Mouse (Mus musculus): ENCODE results near the gene Mrpl55. TPM values are rescaled to one million over a fixed set of nuclear protein-coding genes. Genes with fewer than 3 reads are reported as not detected.

Mrpl55 gene
- polyA plus RNA-seq, 1 experiment from 2014 or later = 123 TPM

- 53% methylated on average over 6 of the region's 6 CpGs for WGBS
- no peak overlapping the region for H3K27ac ChIP-seq
- H3K36me3 ChIP-seq (replicated peaks) = no peaks in the 10 kb centered on the region
- no peak overlapping the region for H3K4me3 ChIP-seq
- H3K9me3 ChIP-seq = no peaks in the 10 kb centered on the region
- DNase-seq (ENCODE audit: extremely low spot score, low spot score) = no peak
- H3K27me3 ChIP-seq (ENCODE audit: poor library complexity, severe bottlenecking) = peaks cover 72% of the 10 kb centered on the region
- H3K4me1 ChIP-seq = peaks cover 21% of the 10 kb centered on the region
Observed at GRCm38 (mm10) chr11:59243856-59244255, 41.6 kb downstream of the Mrpl55 start.

DNA sequence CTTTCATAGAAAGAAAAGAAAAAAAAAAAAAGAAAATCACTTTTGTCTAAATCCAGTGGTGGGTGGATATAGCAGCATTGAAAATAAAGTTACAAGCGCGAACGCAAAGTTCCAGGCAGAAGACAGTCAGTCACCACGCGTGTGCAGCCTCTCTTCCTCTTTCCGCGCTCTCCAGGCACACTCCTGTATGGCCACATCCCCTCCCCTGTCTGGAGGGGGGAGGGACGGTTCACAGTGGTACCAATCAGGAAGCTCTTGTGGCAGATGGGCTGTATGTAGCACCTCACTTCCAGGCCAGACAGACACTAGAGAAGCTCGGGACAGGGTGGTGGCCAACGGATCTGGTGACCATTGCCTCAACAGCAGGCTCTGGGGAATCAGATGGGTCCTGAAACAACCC is 45.8 kb downstream of the Mrpl55 start:
- WGBS = 78% methylated on average over 10 of the region's 10 CpGs
- 0 out of 2 replicates have a peak, but pooled peaks cover 3% of the 10 kb centered on the region for H3K4me1 ChIP-seq
- DNase-seq (ENCODE audit: extremely low spot score, low spot score) = no peak
- peaks cover 4% of the 10 kb centered on the region; the same call in 1 of the 2 replicates for H3K9me3 ChIP-seq
- H3K27me3 ChIP-seq (ENCODE audit: poor library complexity, severe bottlenecking) = peaks cover 67% of the 10 kb centered on the region
- H3K36me3 ChIP-seq (replicated peaks) = peaks cover 7% of the 10 kb centered on the region
- H3K4me3 ChIP-seq = no peak overlapping the region
- H3K27ac ChIP-seq = no peak overlapping the region

Other genes starting within 250 kb of the Mrpl55 start
- gene Hist3h2a, start 247.8 kb upstream of the Mrpl55 start, polyA plus RNA-seq (2016; fragmentation: Nextera tagmentation; extraction: Ambion mirVana) = 15.1 and 19.4 TPM in 2 replicates
- 0.19 and 0.31 TPM in 2 replicates for gene Trim17, start 247.8 kb upstream of the Mrpl55 start, polyA plus RNA-seq (2016; fragmentation: Nextera tagmentation; extraction: Ambion mirVana)
- 18.5 and 19.6 TPM in 2 replicates for gene Trim11, start 224.4 kb upstream of the Mrpl55 start, polyA plus RNA-seq (2016; fragmentation: Nextera tagmentation; extraction: Ambion mirVana)
- 0.01 TPM in 1 of 2 replicates, not detected in the other for gene Obscn, start 66.1 kb upstream of the Mrpl55 start, polyA plus RNA-seq (2016; fragmentation: Nextera tagmentation; extraction: Ambion mirVana)
- 5.2 and 6.1 TPM in 2 replicates for gene Iba57, start 38.7 kb upstream of the Mrpl55 start, polyA plus RNA-seq (2016; fragmentation: Nextera tagmentation; extraction: Ambion mirVana)
- not detected in 2 replicates for gene Gjc2, start 19.3 kb upstream of the Mrpl55 start, polyA plus RNA-seq (2016; fragmentation: Nextera tagmentation; extraction: Ambion mirVana)
- gene Guk1, start 10.3 kb upstream of the Mrpl55 start, polyA plus RNA-seq (2016; fragmentation: Nextera tagmentation; extraction: Ambion mirVana) = 129 and 135 TPM in 2 replicates
- gene 2310033P09Rik, start 5.8 kb downstream of the Mrpl55 start, polyA plus RNA-seq (2016; fragmentation: Nextera tagmentation; extraction: Ambion mirVana) = 44.8 and 46.8 TPM in 2 replicates
- 613 and 629 TPM in 2 replicates for gene Arf1, start 25.8 kb downstream of the Mrpl55 start, polyA plus RNA-seq (2016; fragmentation: Nextera tagmentation; extraction: Ambion mirVana)
- gene Wnt3a, start 88.3 kb downstream of the Mrpl55 start, polyA plus RNA-seq (2016; fragmentation: Nextera tagmentation; extraction: Ambion mirVana) = 8.4 and 11.8 TPM in 2 replicates
- 9.9 and 10.9 TPM in 2 replicates for gene Wnt9a, start 104.4 kb downstream of the Mrpl55 start, polyA plus RNA-seq (2016; fragmentation: Nextera tagmentation; extraction: Ambion mirVana)
- not detected in 2 replicates for gene Prss38, start 173.2 kb downstream of the Mrpl55 start, polyA plus RNA-seq (2016; fragmentation: Nextera tagmentation; extraction: Ambion mirVana)
- gene Jmjd4, start 247.6 kb downstream of the Mrpl55 start, polyA plus RNA-seq (2016; fragmentation: Nextera tagmentation; extraction: Ambion mirVana) = 19.7 and 20.9 TPM in 2 replicates
- gene Snap47, start 248.7 kb downstream of the Mrpl55 start, polyA plus RNA-seq (2016; fragmentation: Nextera tagmentation; extraction: Ambion mirVana) = 111 and 114 TPM in 2 replicates

All from forebrain, embryonic 10.5 days (tissue).